Mouse (Mus musculus) stomach, postnatal 0 days (tissue): ENCODE results near the gene Rnf220. TPM values are rescaled to one million over a fixed set of nuclear protein-coding genes. Genes with fewer than 3 reads are reported as not detected.

Experiments
- ATAC-seq: fragments of 200-750 bp; cut with Nextera tagmentation; 2 replicates; pipeline ENCODE4 v1.8.0; 2017; ENCODE audit not compliant: low FRiP score, low TSS enrichment
- DNase-seq: peaks from one replicate; pipeline ENCODE4 v3.0.0-alpha.2; 2016; ENCODE audit warnings: low spot score
- H3K27ac ChIP-seq: fragments of 300-500 bp; sonication (generic); replicated peaks from 2 replicates; pipeline ENCODE4 v1.5.1; 2014; ENCODE audit warnings: mild to moderate bottlenecking, control low read depth
- H3K27me3 ChIP-seq: fragments of 300-500 bp; sonication (generic); 2 replicates; pipeline ENCODE4 v1.6.1; 2014; ENCODE audit warnings: low read length; ENCODE audit not compliant: control insufficient read depth, insufficient read depth
- H3K36me3 ChIP-seq: fragments of 300-500 bp; sonication (generic); 2 replicates; pipeline ENCODE4 v1.6.1; 2014; ENCODE audit warnings: low read length, mixed read lengths; ENCODE audit not compliant: control insufficient read depth, insufficient read depth
- H3K4me1 ChIP-seq: fragments of 300-500 bp; sonication (generic); replicated peaks from 2 replicates; pipeline ENCODE4 v1.6.1; 2014; ENCODE audit warnings: antibody characterized with exemption; ENCODE audit not compliant: control insufficient read depth, insufficient read depth
- H3K4me2 ChIP-seq: fragments of 300-500 bp; sonication (generic); replicated peaks from 2 replicates; pipeline ENCODE4 v1.6.1; 2014; ENCODE audit warnings: low read depth, mild to moderate bottlenecking, control low read depth, moderate library complexity
- H3K4me3 ChIP-seq: fragments of 300-500 bp; sonication (generic); 2 replicates; pipeline ENCODE4 v1.5.1; 2014; ENCODE audit warnings: low read depth, low read length, control low read depth
- H3K9ac ChIP-seq: fragments of 300-500 bp; sonication (generic); 2 replicates; pipeline ENCODE4 v1.6.1; 2014; ENCODE audit warnings: mild to moderate bottlenecking, low read length, control low read depth, mixed read lengths
- H3K9me3 ChIP-seq: fragments of 300-500 bp; sonication (generic); 2 replicates; pipeline ENCODE4 v1.6.1; 2016; ENCODE audit warnings: low read length; ENCODE audit not compliant: control insufficient read depth
- CTCF ChIP-seq: IDR thresholded peaks from 2 replicates; pipeline ENCODE4 v1.5.1; 2016; ENCODE audit warnings: antibody characterized with exemption, low read depth, mild to moderate bottlenecking, moderate library complexity
- EP300 ChIP-seq: optimal IDR thresholded peaks from 2 replicates; pipeline ENCODE3; 2016; ENCODE audit warnings: antibody characterized with exemption
- WGBS: fragments of 180-500 bp; shearing (Covaris S2); extraction: QIAGEN DNeasy Blood & Tissue Kit; methylation state at CpG from one replicate; pipeline ENCODE4 v1.1.7; 2014; 5-methylcytosine and 5-hydroxymethylcytosine counted together
- polyA plus RNA-seq: library from polyadenylated mRNA; unstranded; fragments of >200 nt; fragmentation: Nextera tagmentation; extraction: Ambion mirVana; gene quantifications from 2 replicates; pipeline ENCODE4 v1.2.1, GENCODE M21; 2015

Gene Rnf220
- polyA plus RNA-seq, 1 experiment from 2014 or later = 33.0 TPM

DNA sequence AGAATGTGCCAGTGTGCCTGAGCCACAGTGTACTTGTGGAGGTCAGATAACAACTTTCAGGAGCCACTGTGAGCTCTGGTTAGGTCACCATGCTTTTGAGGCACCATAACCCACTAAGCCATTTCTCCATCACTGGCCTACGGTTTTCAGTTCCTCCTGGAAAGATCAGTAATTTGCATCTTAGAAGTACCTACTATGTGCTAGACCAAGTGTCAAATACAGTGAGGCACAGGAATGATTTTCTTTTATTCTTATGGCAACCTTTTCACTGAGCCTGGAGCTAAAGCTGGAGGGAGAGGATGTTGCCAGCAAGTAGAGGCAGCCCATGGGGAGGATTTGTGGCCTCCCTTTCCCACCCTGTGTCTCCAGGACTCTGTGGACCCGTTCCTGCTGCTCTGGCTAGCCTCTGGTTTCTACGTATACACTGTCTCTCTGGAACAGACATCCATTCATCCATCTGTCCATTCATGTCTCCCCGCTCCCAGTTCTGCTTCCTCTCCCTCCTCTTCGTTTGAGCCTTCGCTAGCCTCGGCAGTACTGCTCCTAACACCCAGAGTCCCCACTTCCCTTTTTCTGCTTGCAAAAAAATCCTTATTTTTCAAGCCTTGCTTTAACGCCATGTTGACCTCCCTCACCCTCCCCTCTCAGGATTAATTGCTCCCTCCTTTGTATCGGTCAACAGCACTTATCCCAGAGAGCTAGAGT, 38.8 kb upstream of the Rnf220 start:
- Histone ChIP-seq H3K27ac (no peak overlapping the region), H3K4me1 (no peaks in the 10 kb centered on the region), H3K4me3 (no peak overlapping the region), H3K9ac (no peak overlapping the region), H3K9me3 (no peaks in the 10 kb centered on the region), H3K36me3 (no peaks in the 10 kb centered on the region), H3K4me2 (no peak overlapping the region), H3K27me3 (no peaks in the 10 kb centered on the region)
- DNase-seq = no peak
- 60% methylated on average over 9 of the region's 9 CpGs for WGBS
- TF ChIP-seq EP300 (no peak), CTCF (no peak)
- ATAC-seq = no peak

DNA sequence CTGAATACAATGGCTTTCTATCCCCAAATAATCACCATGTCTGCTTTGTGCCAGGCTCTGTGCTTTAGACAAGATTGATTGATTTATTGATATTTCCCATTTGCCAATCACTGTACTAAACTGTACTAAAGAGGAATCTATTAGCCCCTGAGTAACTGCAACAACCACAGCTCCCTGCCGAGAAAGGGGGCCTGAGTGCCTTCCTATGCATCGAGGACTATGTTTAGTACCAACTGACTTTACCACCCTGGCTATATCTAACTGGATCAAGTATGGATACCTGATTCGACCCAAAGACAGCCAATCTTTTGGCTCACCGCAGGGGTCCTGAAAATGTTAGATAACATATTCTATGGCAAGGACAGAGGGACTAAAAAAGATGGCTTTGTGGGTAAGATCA, 33.0 kb upstream of the Rnf220 start:
- ATAC-seq (no peak), DNase-seq (no peak)
- no peak for TF ChIP-seq EP300
- no peak for TF ChIP-seq CTCF
- Histone ChIP-seq H3K27me3 (no peaks in the 10 kb centered on the region), H3K27ac (no peak overlapping the region), H3K4me2 (no peak overlapping the region), H3K36me3 (no peaks in the 10 kb centered on the region), H3K4me1 (no peaks in the 10 kb centered on the region), H3K4me3 (no peak overlapping the region), H3K9me3 (no peaks in the 10 kb centered on the region), H3K9ac (no peak overlapping the region)
- WGBS = 74% methylated on average over 4 of the region's 4 CpGs

DNA sequence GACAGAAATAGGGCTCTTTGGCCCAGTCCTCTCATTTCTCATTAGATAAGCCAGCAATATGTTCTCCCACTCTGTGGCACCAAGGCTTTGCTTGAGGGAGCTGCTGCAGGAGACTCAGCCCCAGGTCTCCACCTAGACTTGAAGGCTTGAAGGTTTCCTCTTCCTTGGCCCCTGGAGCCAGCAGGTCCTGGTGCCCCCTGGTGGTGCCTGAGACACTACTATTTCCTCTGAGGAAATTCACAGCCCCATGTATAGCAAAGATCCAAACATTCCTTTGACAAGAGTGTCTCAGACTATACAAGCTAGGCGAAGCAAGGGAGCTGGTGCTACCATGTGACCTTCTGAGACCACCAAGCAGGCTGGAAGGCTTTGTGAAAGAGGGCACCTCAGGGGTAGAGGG, 31.1 kb upstream of the Rnf220 start:
- H3K4me2 ChIP-seq = no peak overlapping the region
- 14% methylated on average over 1 of the region's 1 CpGs for WGBS
- H3K27me3 ChIP-seq = no peaks in the 10 kb centered on the region
- TF ChIP-seq CTCF (peak; percentile 88), EP300 (no peak)
- H3K4me1 ChIP-seq = no peaks in the 10 kb centered on the region
- H3K9me3 ChIP-seq = no peaks in the 10 kb centered on the region
- no peak overlapping the region for H3K9ac ChIP-seq
- no peak overlapping the region for H3K4me3 ChIP-seq
- ATAC-seq (0 out of 2 replicates have a peak, but pooled peaks have one; percentile 45), DNase-seq (peak; percentile 67)
- H3K27ac ChIP-seq = no peak overlapping the region
- no peaks in the 10 kb centered on the region for H3K36me3 ChIP-seq

DNA sequence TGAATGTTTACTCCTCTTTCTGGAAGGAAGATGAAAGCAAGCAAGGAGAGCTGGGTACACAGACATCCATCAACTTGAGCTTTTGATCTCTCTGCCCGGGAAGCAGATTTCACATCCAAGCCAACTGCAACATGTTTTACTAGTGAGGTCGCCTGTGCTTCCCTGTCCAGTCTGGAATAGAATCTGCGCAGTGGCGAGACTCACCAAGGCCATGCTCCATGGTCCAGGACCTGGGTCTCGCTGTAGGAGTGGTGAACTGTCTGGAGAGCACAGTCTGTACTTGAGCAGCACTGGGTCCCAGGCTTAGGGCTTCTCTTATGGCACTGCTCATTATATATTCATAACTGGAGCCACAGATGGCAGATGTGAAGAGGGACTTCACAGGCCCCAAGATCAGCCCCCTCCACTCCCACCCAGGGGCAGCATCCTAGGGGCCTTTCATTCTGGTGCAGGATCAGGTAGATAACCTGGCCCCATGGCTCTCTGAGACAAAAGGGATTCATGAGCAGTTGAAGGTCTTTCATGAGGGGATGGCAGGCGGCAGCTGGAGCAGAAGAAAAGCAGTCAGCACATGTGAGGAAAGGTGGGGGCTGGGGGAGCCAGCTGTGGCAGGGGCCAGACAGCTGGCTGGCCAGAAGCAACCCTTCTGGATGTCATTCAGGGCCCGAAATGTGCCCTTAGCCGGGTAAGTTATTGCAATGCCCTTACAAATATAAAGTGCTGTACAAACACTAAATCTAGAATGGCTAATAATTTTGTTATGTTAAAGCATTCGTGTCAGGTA, 30.5 kb upstream of the Rnf220 start:
- TF ChIP-seq EP300 (no peak), CTCF (no peak)
- no peak overlapping the region for H3K4me2 ChIP-seq
- no peak for ATAC-seq
- no peaks in the 10 kb centered on the region for H3K9me3 ChIP-seq
- H3K27ac ChIP-seq = no peak overlapping the region
- no peak for DNase-seq
- no peak overlapping the region for H3K9ac ChIP-seq
- no peak overlapping the region for H3K4me3 ChIP-seq
- 51% methylated on average over 9 of the region's 9 CpGs for WGBS
- H3K36me3 ChIP-seq = no peaks in the 10 kb centered on the region
- H3K4me1 ChIP-seq = no peaks in the 10 kb centered on the region
- H3K27me3 ChIP-seq = no peaks in the 10 kb centered on the region

DNA sequence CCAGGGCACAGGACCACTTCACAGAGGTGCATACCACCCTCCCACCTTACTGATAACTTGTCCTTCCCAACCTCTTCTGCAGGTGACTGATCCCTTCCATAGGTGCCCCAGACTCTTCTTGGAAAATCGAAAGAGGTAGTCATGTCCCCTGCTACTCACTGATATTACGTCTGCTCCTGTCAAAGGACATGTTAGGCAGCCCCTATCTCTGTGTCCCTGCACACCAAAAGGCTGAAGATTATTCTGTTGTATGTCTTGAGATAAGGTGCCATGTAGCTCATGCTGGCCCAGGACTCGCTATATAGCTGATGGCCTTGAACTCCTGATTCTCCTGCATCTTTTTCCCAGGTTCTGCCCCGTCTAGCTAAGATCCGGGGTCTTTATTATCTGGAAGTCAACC, 29.1 kb upstream of the Rnf220 start:
- H3K27me3 ChIP-seq = no peaks in the 10 kb centered on the region
- ATAC-seq = no peak
- H3K4me2 ChIP-seq = no peak overlapping the region
- no peak overlapping the region for H3K4me3 ChIP-seq
- no peak overlapping the region for H3K9ac ChIP-seq
- no peaks in the 10 kb centered on the region for H3K36me3 ChIP-seq
- no peaks in the 10 kb centered on the region for H3K9me3 ChIP-seq
- WGBS = 88% methylated on average over 5 of the region's 5 CpGs
- no peak for DNase-seq
- no peak overlapping the region for H3K27ac ChIP-seq
- no peak for TF ChIP-seq EP300
- TF ChIP-seq CTCF = no peak
- no peaks in the 10 kb centered on the region for H3K4me1 ChIP-seq

DNA sequence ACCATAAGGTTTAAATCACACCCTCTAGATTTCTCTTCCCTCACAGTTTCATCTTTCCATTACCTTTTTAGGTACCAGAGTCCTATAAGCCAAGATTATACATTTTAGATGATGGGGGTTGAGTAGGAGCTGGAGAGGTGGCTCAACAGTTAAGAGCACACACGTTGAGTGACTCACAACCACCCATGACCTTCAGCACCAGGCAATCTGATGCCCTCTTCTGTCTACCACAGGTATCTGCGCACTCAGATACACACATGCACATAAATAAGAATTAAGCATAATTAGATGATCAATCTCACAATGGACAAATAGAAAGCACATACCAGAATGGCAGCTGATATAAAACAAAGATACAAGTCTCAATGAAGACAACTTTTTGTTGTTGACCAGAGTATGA, 24.5 kb upstream of the Rnf220 start:
- Histone ChIP-seq H3K27ac (no peak overlapping the region), H3K9ac (no peak overlapping the region), H3K36me3 (no peaks in the 10 kb centered on the region), H3K9me3 (no peaks in the 10 kb centered on the region), H3K27me3 (no peaks in the 10 kb centered on the region), H3K4me1 (no peaks in the 10 kb centered on the region), H3K4me3 (no peak overlapping the region), H3K4me2 (no peak overlapping the region)
- DNase-seq (no peak), ATAC-seq (no peak)
- 62% methylated on average over 2 of the region's 2 CpGs for WGBS
- no peak for TF ChIP-seq EP300
- TF ChIP-seq CTCF = peak; percentile 41
